Mouse (Mus musculus): ENCODE measurements around the gene Nlrc5. TPM values are rescaled to one million over a fixed set of nuclear protein-coding genes. Genes with fewer than 3 reads are reported as not detected.

Gene Nlrc5
- polyA plus RNA-seq, 1 experiment from 2014 or later = not detected

- no peak overlapping the region for H3K4me3 ChIP-seq
- H3K27me3 ChIP-seq (ENCODE audit: low read depth, poor library complexity, severe bottlenecking) = 0 out of 2 replicates have a peak, but pooled peaks cover 3% of the 10 kb centered on the region
- no peaks in the 10 kb centered on the region for H3K4me1 ChIP-seq
- 27% methylated on average over 2 of the region's 2 CpGs for WGBS
- H3K9me3 ChIP-seq (replicated peaks) = no peaks in the 10 kb centered on the region
- peak; percentile 40 for DNase-seq (ENCODE audit: low spot score)
- H3K27ac ChIP-seq = no peak overlapping the region
- H3K36me3 ChIP-seq = no peaks in the 10 kb centered on the region
Measured at GRCm38 (mm10) chr8:94485882-94486281, 51.7 kb downstream of the Nlrc5 start.

- H3K4me3 ChIP-seq = no peak overlapping the region
- peaks cover 8% of the 10 kb centered on the region; the same call in 1 of the 2 replicates for H3K27me3 ChIP-seq (ENCODE audit: low read depth, poor library complexity, severe bottlenecking)
- H3K36me3 ChIP-seq = no peaks in the 10 kb centered on the region
- H3K4me1 ChIP-seq = peaks cover 8% of the 10 kb centered on the region
- DNase-seq (ENCODE audit: low spot score) = no peak
- no peak overlapping the region for H3K27ac ChIP-seq
- H3K9me3 ChIP-seq (replicated peaks) = no peaks in the 10 kb centered on the region
- 66% methylated on average over 2 of the region's 2 CpGs for WGBS
Measured at GRCm38 (mm10) chr8:94488016-94488415, 53.9 kb downstream of the Nlrc5 start.

- Histone ChIP-seq H3K36me3 (no peaks in the 10 kb centered on the region), H3K27ac (no peak overlapping the region), H3K4me1 (peaks cover 8% of the 10 kb centered on the region), H3K9me3 (replicated peaks) (no peaks in the 10 kb centered on the region), H3K27me3 (ENCODE audit: low read depth, poor library complexity, severe bottlenecking) (peaks cover 8% of the 10 kb centered on the region; the same call in 1 of the 2 replicates), H3K4me3 (no peak overlapping the region)
- DNase-seq (ENCODE audit: low spot score) = no peak
- WGBS = 79% methylated on average over 4 of the region's 4 CpGs
Measured at GRCm38 (mm10) chr8:94489809-94490483, 55.8 kb downstream of the Nlrc5 start.

- H3K4me3 ChIP-seq = peak overlapping the region; percentile 39
- H3K4me1 ChIP-seq = peaks cover 8% of the 10 kb centered on the region
- WGBS = 11% methylated on average over 15 of the region's 15 CpGs
- H3K36me3 ChIP-seq = no peaks in the 10 kb centered on the region
- peaks cover 8% of the 10 kb centered on the region; the same call in 1 of the 2 replicates for H3K27me3 ChIP-seq (ENCODE audit: low read depth, poor library complexity, severe bottlenecking)
- H3K27ac ChIP-seq = peak overlapping the region; percentile 69; the same call in 1 of the 2 replicates
- peak; percentile 90 for DNase-seq (ENCODE audit: low spot score)
- no peaks in the 10 kb centered on the region for H3K9me3 ChIP-seq (replicated peaks)
Measured at GRCm38 (mm10) chr8:94492021-94492681, 58.0 kb downstream of the Nlrc5 start.

- H3K4me1 ChIP-seq = peaks cover 8% of the 10 kb centered on the region
- H3K4me3 ChIP-seq = no peak overlapping the region
- WGBS = 66% methylated on average over 1 of the region's 1 CpGs
- no peaks in the 10 kb centered on the region for H3K36me3 ChIP-seq
- DNase-seq (ENCODE audit: low spot score) = no peak
- H3K27ac ChIP-seq = no peak overlapping the region
- H3K9me3 ChIP-seq (replicated peaks) = no peaks in the 10 kb centered on the region
- peaks cover 8% of the 10 kb centered on the region; the same call in 1 of the 2 replicates for H3K27me3 ChIP-seq (ENCODE audit: low read depth, poor library complexity, severe bottlenecking)
Measured at GRCm38 (mm10) chr8:94493240-94493639, 59.1 kb downstream of the Nlrc5 start.

- Histone ChIP-seq H3K36me3 (no peaks in the 10 kb centered on the region), H3K27me3 (ENCODE audit: low read depth, poor library complexity, severe bottlenecking) (no peaks in the 10 kb centered on the region), H3K9me3 (replicated peaks) (no peaks in the 10 kb centered on the region), H3K4me3 (no peak overlapping the region), H3K27ac (no peak overlapping the region), H3K4me1 (no peaks in the 10 kb centered on the region)
- WGBS = 63% methylated on average over 5 of the region's 5 CpGs
- no peak for DNase-seq (ENCODE audit: low spot score)
Measured at GRCm38 (mm10) chr8:94515430-94516208, 81.5 kb downstream of the Nlrc5 start.

- H3K27me3 ChIP-seq (ENCODE audit: low read depth, poor library complexity, severe bottlenecking) = no peaks in the 10 kb centered on the region
- no peaks in the 10 kb centered on the region for H3K4me1 ChIP-seq
- DNase-seq (ENCODE audit: low spot score) = no peak
- no peak overlapping the region for H3K27ac ChIP-seq
- H3K9me3 ChIP-seq (replicated peaks) = no peaks in the 10 kb centered on the region
- no peaks in the 10 kb centered on the region for H3K36me3 ChIP-seq
- H3K4me3 ChIP-seq = no peak overlapping the region
- 40% methylated on average over 1 of the region's 1 CpGs for WGBS
Measured at GRCm38 (mm10) chr8:94516209-94516593, 82.0 kb downstream of the Nlrc5 start.

GRCm38 (mm10) chr8:94516766-94517165 is 82.6 kb downstream of the Nlrc5 start:
- no peaks in the 10 kb centered on the region for H3K27me3 ChIP-seq (ENCODE audit: low read depth, poor library complexity, severe bottlenecking)

GRCm38 (mm10) chr8:94518331-94518730 is 84.2 kb downstream of the Nlrc5 start:
- Histone ChIP-seq H3K36me3 (no peaks in the 10 kb centered on the region), H3K4me1 (no peaks in the 10 kb centered on the region), H3K9me3 (replicated peaks) (no peaks in the 10 kb centered on the region), H3K27me3 (ENCODE audit: low read depth, poor library complexity, severe bottlenecking) (no peaks in the 10 kb centered on the region), H3K4me3 (no peak overlapping the region), H3K27ac (no peak overlapping the region)
- no peak for DNase-seq (ENCODE audit: low spot score)
- 76% methylated on average over 10 of the region's 10 CpGs for WGBS

More at GRCm38 (mm10) chr8:94516766-94517165, 82.6 kb downstream of the Nlrc5 start:
- no peak for DNase-seq (ENCODE audit: low spot score)
- no peaks in the 10 kb centered on the region for H3K4me1 ChIP-seq
- 73% methylated on average over 2 of the region's 3 CpGs for WGBS
- H3K9me3 ChIP-seq (replicated peaks) = no peaks in the 10 kb centered on the region
- H3K4me3 ChIP-seq = no peak overlapping the region
- H3K36me3 ChIP-seq = no peaks in the 10 kb centered on the region
- H3K27ac ChIP-seq = no peak overlapping the region

- DNase-seq (ENCODE audit: low spot score) = no peak
- Histone ChIP-seq H3K4me3 (no peak overlapping the region), H3K9me3 (replicated peaks) (no peaks in the 10 kb centered on the region), H3K27ac (no peak overlapping the region), H3K36me3 (no peaks in the 10 kb centered on the region), H3K27me3 (ENCODE audit: low read depth, poor library complexity, severe bottlenecking) (no peaks in the 10 kb centered on the region), H3K4me1 (no peaks in the 10 kb centered on the region)
- WGBS = 92% methylated on average over 5 of the region's 5 CpGs
Measured at GRCm38 (mm10) chr8:94519021-94519420, 84.9 kb downstream of the Nlrc5 start.

- H3K27me3 ChIP-seq (ENCODE audit: low read depth, poor library complexity, severe bottlenecking) = no peaks in the 10 kb centered on the region
- DNase-seq (ENCODE audit: low spot score) = no peak
- WGBS = 58% methylated on average over 4 of the region's 4 CpGs
- H3K4me1 ChIP-seq = no peaks in the 10 kb centered on the region
- H3K36me3 ChIP-seq = no peaks in the 10 kb centered on the region
- H3K27ac ChIP-seq = no peak overlapping the region
- no peaks in the 10 kb centered on the region for H3K9me3 ChIP-seq (replicated peaks)
- no peak overlapping the region for H3K4me3 ChIP-seq
Measured at GRCm38 (mm10) chr8:94521481-94521880, 87.3 kb downstream of the Nlrc5 start.

- DNase-seq (ENCODE audit: low spot score) = no peak
- WGBS = 84% methylated on average over 3 of the region's 3 CpGs
- H3K9me3 ChIP-seq (replicated peaks) = no peaks in the 10 kb centered on the region
- H3K4me3 ChIP-seq = no peak overlapping the region
- no peaks in the 10 kb centered on the region for H3K4me1 ChIP-seq
- H3K36me3 ChIP-seq = no peaks in the 10 kb centered on the region
- no peaks in the 10 kb centered on the region for H3K27me3 ChIP-seq (ENCODE audit: low read depth, poor library complexity, severe bottlenecking)
- H3K27ac ChIP-seq = no peak overlapping the region
Measured at GRCm38 (mm10) chr8:94522482-94522881, 88.3 kb downstream of the Nlrc5 start.

GRCm38 (mm10) chr8:94524554-94524953 is 90.4 kb downstream of the Nlrc5 start:
- Histone ChIP-seq H3K27me3 (ENCODE audit: low read depth, poor library complexity, severe bottlenecking) (no peaks in the 10 kb centered on the region), H3K4me1 (no peaks in the 10 kb centered on the region), H3K36me3 (no peaks in the 10 kb centered on the region), H3K27ac (no peak overlapping the region), H3K9me3 (replicated peaks) (no peaks in the 10 kb centered on the region), H3K4me3 (no peak overlapping the region)
- DNase-seq (ENCODE audit: low spot score) = no peak
- 91% methylated on average over 9 of the region's 9 CpGs for WGBS

All from limb, embryonic 10.5 days (tissue).